Mouse (Mus musculus): ENCODE data around the gene Proser1.

DNA sequence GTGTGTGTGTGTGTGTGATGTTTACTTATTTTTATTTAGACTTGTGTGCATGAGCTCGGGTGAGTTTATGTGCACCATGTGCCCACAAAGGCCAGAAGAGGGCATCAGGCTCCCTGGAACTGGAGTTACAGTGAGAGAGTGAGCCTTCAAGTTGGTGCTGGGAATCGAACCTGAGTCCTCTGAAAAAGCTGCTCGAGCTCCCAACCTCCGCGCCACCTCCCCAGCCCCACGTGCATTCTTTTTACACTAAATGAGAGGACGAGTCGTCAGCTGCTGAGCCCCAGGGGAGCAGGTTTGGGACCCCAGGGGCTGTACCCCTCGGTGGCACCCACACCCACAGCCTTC lies 793 bp upstream of the Proser1 start:
- TF ChIP-seq CTCF (IDR thresholded peaks at IDR 0.05; ENCODE audit: low read depth) = no peak; the same call in 1 of the 2 replicates
- TF ChIP-seq EP300 (IDR thresholded peaks at IDR 0.05; ENCODE audit: low read depth) = no peak

Data from liver, postnatal 0 days (tissue).